In the genomic region with DNA sequence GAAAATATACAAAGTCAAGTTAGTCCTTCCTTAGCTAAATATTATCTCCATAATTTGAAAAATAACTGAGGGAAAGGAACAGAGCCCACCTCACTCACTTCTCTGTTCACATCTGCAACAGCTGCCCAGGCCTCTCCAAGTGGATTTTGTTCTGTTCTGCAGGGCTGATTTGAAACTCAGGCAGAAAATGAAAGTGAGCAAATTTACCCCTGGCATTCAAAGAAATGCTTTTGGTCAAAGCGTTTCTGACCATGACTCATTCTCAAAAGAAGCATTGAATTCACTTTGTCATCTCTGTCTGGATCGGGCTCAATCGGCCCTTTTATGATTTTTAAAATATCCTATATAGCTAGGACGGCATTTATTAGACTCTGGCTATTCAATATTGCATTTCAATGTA, we compare ENCODE assay signal across 16 mouse cellular contexts.
"Had no signal": no experiment of that assay in that cellular context is flagged by ENCODE, and none has a peak within 500 bp of the region (broad histone marks: within the 10 kb centered on the region; RNA-seq: fewer than 3 reads in every experiment).

No protein-coding gene starts in this region.

- DNase-seq: kidney, postnatal 10 days; kidney, postnatal 4 days; lung, embryonic 14.5 days; lung, postnatal 10 days; lung, postnatal 4 days; midbrain, embryonic 14.5 days; right cerebral cortex, postnatal 4 days; spleen, adult 18-20 months; thymus, adult 18-20 months; thymus, postnatal 14 days had no signal

- H3K27me3 ChIP-seq: limb, embryonic 12.5 days; liver, embryonic 12.5 days; neural tube, embryonic 12.5 days had no signal

- ATAC-seq: liver, embryonic 12.5 days had no signal

- H3K27ac ChIP-seq: layer of hippocampus, adult 2 months; left cerebral cortex, adult 2 months; limb, embryonic 12.5 days; liver, embryonic 12.5 days; midbrain, embryonic 10.5 days; neural tube, embryonic 12.5 days had no signal

- H3K4me2 ChIP-seq: limb, embryonic 12.5 days; liver, embryonic 12.5 days; lung, embryonic 14.5 days; neural tube, embryonic 12.5 days had no signal

- H3K36me3 ChIP-seq: limb, embryonic 12.5 days; liver, embryonic 12.5 days; midbrain, embryonic 10.5 days; neural tube, embryonic 12.5 days had no signal

- H3K9ac ChIP-seq: limb, embryonic 12.5 days; liver, embryonic 12.5 days; lung, embryonic 14.5 days; neural tube, embryonic 12.5 days had no signal

- H3K4me1 ChIP-seq: limb, embryonic 12.5 days; liver, embryonic 12.5 days; midbrain, embryonic 10.5 days; neural tube, embryonic 12.5 days had no signal

- H3K9me3 ChIP-seq: limb, embryonic 12.5 days; liver, embryonic 12.5 days; midbrain, embryonic 10.5 days; neural tube, embryonic 12.5 days had no signal

- H3K4me3 ChIP-seq: layer of hippocampus, adult 2 months; left cerebral cortex, adult 2 months; limb, embryonic 12.5 days; liver, embryonic 12.5 days; midbrain, embryonic 10.5 days; neural tube, embryonic 12.5 days had no signal
